Mouse (Mus musculus) kidney, adult 2 months (tissue): Measurements from ENCODE around the gene Casq1. TPM values are rescaled to one million over a fixed set of nuclear protein-coding genes. Genes with fewer than 3 reads are reported as not detected.

ENCODE experiments used
- DNase-seq: peaks from one replicate; pipeline ENCODE4 v3.0.0; 2021
- H3K27ac ChIP-seq: fragments of 200-500 bp; 2 replicates; pipeline ENCODE4 v1.5.1; 2012; ENCODE audit warnings: low read depth, low read length, control low read depth, inconsistent platforms; ENCODE audit not compliant: insufficient read depth
- H3K27me3 ChIP-seq: fragments of 200-500 bp; replicated peaks from 2 replicates; pipeline ENCODE4 v1.6.1; 2012; ENCODE audit warnings: mild to moderate bottlenecking, moderate library complexity, low read length, inconsistent platforms; ENCODE audit not compliant: control insufficient read depth, insufficient read depth
- H3K36me3 ChIP-seq: fragments of 200-500 bp; 2 replicates; pipeline ENCODE4 v1.6.1; 2012; ENCODE audit warnings: mild to moderate bottlenecking, moderate library complexity, low read length, inconsistent platforms; ENCODE audit not compliant: control insufficient read depth, insufficient read depth
- H3K4me1 ChIP-seq: fragments of 200-500 bp; 2 replicates; pipeline ENCODE4 v1.6.1; 2011; ENCODE audit warnings: low read length; ENCODE audit not compliant: control insufficient read depth, insufficient read depth
- H3K4me3 ChIP-seq: fragments of 200-500 bp; 2 replicates; pipeline ENCODE4 v1.5.1; 2011; ENCODE audit warnings: mild to moderate bottlenecking, low read depth, low read length, control low read depth; ENCODE audit not compliant: insufficient read depth
- CTCF ChIP-seq: fragments of 200-500 bp; conservative IDR thresholded peaks from 2 replicates; pipeline ENCODE4 v1.5.1; 2011; ENCODE audit warnings: low read depth, mild to moderate bottlenecking, control low read depth, low read length, moderate library complexity, mixed read lengths; ENCODE audit not compliant: insufficient read depth, insufficient read length
- POLR2A ChIP-seq: fragments of 200-500 bp; IDR thresholded peaks from one replicate; pipeline ENCODE4 v1.6.1; 2011; ENCODE audit warnings: low read depth, low read length, control low read depth
- WGBS: fragments of 180-500 bp; shearing (Covaris S2); methylation state at CpG from one replicate; pipeline ENCODE4 v1.1.7; 2018; 5-methylcytosine and 5-hydroxymethylcytosine counted together
- polyA plus RNA-seq: library from polyadenylated mRNA; depleted of rRNA; stranded (reverse); fragments of >200 nt; gene quantifications from 2 replicates; pipeline ENCODE4 v1.2.3, GENCODE M21; 2012

Gene Casq1
- polyA plus RNA-seq, 1 experiment: 27.1 TPM

DNA sequence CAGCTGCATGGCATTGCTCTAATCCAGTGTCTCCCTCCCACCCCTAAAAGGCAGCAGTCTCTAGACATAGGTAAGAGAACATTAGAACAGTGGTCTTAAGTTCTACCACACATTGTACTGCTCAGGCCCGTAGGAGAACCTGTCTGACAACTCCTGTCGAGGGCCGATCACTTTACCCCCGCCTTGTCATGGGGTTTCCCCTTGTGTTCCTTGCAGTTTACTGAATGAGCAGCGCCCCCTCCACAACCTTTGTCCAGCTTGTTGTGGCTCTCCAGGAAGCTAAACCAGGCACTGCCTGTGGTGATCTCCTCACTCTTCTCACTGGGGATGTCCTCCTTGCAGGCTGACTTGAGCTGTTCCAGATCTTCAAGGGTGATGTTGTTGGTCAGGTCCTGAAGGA is 19.5 kb downstream of the Casq1 start:
- Histone ChIP-seq H3K36me3 (peaks cover 3% of the 10 kb centered on the region), H3K27me3 (no peaks in the 10 kb centered on the region), H3K4me1 (peaks cover 28% of the 10 kb centered on the region), H3K27ac (no peak overlapping the region), H3K4me3 (no peak overlapping the region)
- 66% methylated on average over 5 of the region's 5 CpGs for WGBS
- TF ChIP-seq CTCF (no peak), POLR2A (no peak)
- DNase-seq: no peak

DNA sequence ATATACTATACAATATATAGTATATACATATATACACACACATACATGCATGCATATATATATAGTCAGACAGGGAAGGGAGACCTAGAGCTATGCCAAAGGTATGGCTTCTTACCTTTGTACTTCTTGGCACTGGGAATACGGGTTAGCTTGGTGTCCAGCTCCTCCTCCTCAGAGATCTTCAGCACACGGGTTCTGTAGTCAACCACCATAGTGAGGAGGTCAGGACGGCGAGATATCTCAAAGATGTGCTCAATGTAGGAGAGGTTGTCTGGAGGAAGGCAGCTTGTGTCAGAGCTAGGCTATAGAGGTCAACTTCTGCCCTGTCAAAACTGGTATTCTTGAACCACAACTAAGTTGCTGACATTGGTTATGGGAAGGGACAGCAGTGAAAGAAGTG is 20.7 kb downstream of the Casq1 start:
- DNase-seq: no peak
- no peak overlapping the region for H3K27ac ChIP-seq
- H3K4me1 ChIP-seq: peaks cover 20% of the 10 kb centered on the region
- H3K27me3 ChIP-seq: no peaks in the 10 kb centered on the region
- no peak for TF ChIP-seq CTCF
- TF ChIP-seq POLR2A: no peak
- 73% methylated on average over 4 of the region's 4 CpGs for WGBS
- peaks cover 3% of the 10 kb centered on the region for H3K36me3 ChIP-seq
- no peak overlapping the region for H3K4me3 ChIP-seq

DNA sequence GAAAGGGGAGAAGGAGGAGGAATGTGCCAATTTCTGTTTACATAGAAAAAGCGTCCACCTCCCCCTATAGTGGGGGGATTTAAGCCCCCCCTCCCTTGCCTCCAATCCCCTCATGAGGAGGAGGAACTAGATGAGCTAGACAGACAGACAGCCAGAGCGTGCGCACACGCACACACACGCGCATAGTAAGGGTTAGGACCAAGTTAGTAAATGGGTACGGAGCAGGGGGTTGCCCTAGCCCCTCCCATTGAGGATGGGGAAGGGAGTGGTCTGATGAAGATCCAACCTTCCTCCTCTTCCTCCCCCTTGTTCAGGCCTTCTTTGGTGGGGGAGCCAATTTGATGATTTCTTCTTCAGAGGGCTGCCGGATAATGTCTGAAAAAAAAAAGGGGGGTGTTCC is 21.4 kb downstream of the Casq1 start:
- H3K36me3 ChIP-seq: peaks cover 5% of the 10 kb centered on the region

DNA sequence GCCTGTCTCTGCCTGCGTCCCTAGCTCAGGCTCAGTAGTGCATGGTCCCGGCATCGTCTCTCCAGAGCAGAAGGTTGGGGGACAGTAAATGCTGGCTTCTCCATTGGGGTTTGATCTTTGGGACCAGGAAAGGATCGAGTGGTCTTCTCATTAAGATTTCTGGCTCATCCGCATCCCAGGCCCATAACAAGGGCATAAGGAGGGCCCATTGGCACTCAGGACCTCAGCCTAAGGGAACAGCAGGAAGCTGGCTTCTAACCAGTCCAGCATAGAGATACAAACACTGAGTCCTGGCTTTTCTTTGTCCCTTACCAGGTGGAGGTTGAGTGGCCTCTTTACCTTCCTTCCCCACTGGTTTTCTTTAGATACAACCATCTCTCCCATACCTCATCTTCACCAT is 21.8 kb downstream of the Casq1 start:
- H3K4me1 ChIP-seq: peaks cover 10% of the 10 kb centered on the region; the same call in 1 of the 2 replicates
- H3K4me3 ChIP-seq: no peak overlapping the region
- TF ChIP-seq CTCF: no peak
- no peak for TF ChIP-seq POLR2A
- H3K36me3 ChIP-seq: peaks cover 5% of the 10 kb centered on the region
- 84% methylated on average over 5 of the region's 5 CpGs for WGBS
- DNase-seq: no peak
- H3K27me3 ChIP-seq: no peaks in the 10 kb centered on the region
- no peak overlapping the region for H3K27ac ChIP-seq

More for the DNA sequence above, 21.4 kb downstream of the Casq1 start:
- TF ChIP-seq POLR2A (no peak), CTCF (no peak)
- no peak overlapping the region for H3K4me3 ChIP-seq
- 89% methylated on average over 8 of the region's 8 CpGs for WGBS
- no peak overlapping the region for H3K27ac ChIP-seq
- H3K4me1 ChIP-seq: peaks cover 15% of the 10 kb centered on the region
- H3K27me3 ChIP-seq: no peaks in the 10 kb centered on the region
- DNase-seq: no peak

DNA sequence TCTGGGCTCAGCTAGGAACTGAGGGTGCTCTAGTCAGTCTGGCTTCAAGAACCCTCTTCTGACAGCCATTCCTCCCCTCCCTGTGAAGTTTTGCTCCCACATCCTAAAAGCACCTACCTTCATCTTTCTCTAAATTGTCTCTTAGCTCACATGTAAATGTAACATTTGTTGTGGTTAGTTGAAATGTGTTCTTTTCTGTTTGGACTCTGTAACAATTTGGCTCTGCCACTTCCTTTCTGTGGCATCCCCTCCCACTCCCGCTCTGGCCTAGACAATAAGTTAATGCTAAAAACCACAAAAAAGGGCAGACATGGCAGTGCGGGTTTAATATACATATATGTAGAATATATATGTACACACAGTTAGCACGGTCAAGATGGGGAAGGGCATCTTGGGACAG is 22.5 kb downstream of the Casq1 start:
- no peak for DNase-seq
- no peaks in the 10 kb centered on the region for H3K27me3 ChIP-seq
- no peak overlapping the region for H3K4me3 ChIP-seq
- TF ChIP-seq POLR2A: no peak
- TF ChIP-seq CTCF: no peak
- 77% methylated on average over 3 of the region's 3 CpGs for WGBS
- peaks cover 5% of the 10 kb centered on the region for H3K36me3 ChIP-seq
- H3K4me1 ChIP-seq: 0 out of 2 replicates have a peak, but pooled peaks cover 7% of the 10 kb centered on the region
- H3K27ac ChIP-seq: no peak overlapping the region

DNA sequence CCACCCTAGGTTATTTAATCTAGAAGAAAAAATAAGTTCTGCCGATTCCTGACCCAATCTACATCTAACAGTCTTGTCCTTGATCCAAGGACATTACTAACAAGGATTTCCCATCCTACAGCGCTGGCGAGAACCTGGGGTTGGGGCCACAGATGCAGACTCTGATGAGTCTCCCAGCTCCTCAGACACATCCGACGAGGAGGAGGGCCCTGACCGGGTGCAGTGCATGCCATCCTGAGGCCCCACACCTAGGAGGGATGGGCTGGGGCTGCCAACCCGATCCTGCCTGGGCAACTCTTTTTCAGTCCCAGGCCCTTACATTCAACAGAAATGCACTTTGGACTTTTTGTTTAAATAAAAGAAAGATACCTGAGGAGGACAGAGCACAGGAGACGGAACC is 25.2 kb downstream of the Casq1 start:
- no peak overlapping the region for H3K4me3 ChIP-seq
- no peak overlapping the region for H3K27ac ChIP-seq
- DNase-seq: no peak
- WGBS: 62% methylated on average over 8 of the region's 8 CpGs
- H3K27me3 ChIP-seq: no peaks in the 10 kb centered on the region
- peaks cover 8% of the 10 kb centered on the region for H3K36me3 ChIP-seq
- no peaks in the 10 kb centered on the region for H3K4me1 ChIP-seq
- TF ChIP-seq CTCF: no peak
- TF ChIP-seq POLR2A: no peak

DNA sequence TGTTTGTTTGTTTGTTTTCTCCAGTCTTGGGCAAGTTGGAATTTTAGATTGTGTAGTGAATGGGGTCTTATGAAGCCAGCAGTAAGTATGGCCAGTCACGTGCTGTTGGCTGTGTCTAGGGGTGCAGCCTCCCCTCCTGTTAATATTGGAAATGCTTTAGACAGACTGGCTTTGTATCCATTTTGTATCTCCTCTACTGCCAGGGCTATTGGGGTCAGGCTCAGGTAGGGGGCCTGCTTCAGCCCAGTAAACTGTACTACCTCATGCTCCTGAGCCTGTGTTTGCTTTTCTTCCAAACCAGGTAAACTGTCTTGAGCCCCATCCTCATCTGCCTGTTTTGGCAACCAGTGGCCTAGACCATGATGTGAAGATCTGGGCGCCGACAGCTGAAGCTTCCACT is 27.5 kb downstream of the Casq1 start:
- no peak overlapping the region for H3K27ac ChIP-seq
- TF ChIP-seq POLR2A (no peak), CTCF (no peak)
- DNase-seq: no peak
- no peak overlapping the region for H3K4me3 ChIP-seq
- WGBS: 90% methylated on average over 3 of the region's 3 CpGs
- no peaks in the 10 kb centered on the region for H3K27me3 ChIP-seq
- no peaks in the 10 kb centered on the region for H3K4me1 ChIP-seq
- H3K36me3 ChIP-seq: peaks cover 10% of the 10 kb centered on the region

DNA sequence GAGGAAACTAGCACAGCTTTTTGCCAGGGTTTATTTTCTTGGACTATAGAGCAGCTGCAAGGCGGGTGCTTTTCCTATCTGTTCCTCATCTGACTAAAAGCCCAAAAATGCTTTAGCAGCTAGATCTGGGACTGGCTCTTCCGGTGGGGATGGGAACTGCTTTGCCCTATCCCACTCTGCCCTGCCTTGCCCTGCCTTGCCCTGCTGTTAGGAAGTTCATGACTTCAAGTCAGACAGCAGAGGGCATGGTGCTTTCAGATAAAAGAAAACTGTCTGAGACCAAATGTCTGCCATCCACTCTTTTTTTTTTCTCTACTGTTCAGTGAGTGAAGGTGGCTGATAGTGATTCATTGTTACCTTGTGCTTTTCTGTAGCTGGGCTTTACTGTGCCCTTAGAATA is 28.1 kb downstream of the Casq1 start:
- Histone ChIP-seq H3K36me3 (peaks cover 11% of the 10 kb centered on the region), H3K4me1 (no peaks in the 10 kb centered on the region), H3K27ac (no peak overlapping the region), H3K27me3 (no peaks in the 10 kb centered on the region), H3K4me3 (no peak overlapping the region)
- TF ChIP-seq POLR2A (no peak), CTCF (0 out of 2 replicates have a peak, but pooled peaks have one; percentile 13)
- WGBS: 72% methylated on average over 2 of the region's 2 CpGs
- no peak for DNase-seq
